Mouse (Mus musculus) stomach, postnatal 0 days (tissue): Measurements from ENCODE around the gene Map3k20. TPM values are rescaled to one million over a fixed set of nuclear protein-coding genes. Genes with fewer than 3 reads are reported as not detected.

Source experiments
- ATAC-seq: fragments of 200-750 bp; cut with Nextera tagmentation; 2 replicates; pipeline ENCODE4 v1.8.0; 2017; ENCODE audit not compliant: low FRiP score, low TSS enrichment
- DNase-seq: peaks from one replicate; pipeline ENCODE4 v3.0.0-alpha.2; 2016; ENCODE audit warnings: low spot score
- H3K27ac ChIP-seq: fragments of 300-500 bp; sonication (generic); replicated peaks from 2 replicates; pipeline ENCODE4 v1.5.1; 2014; ENCODE audit warnings: mild to moderate bottlenecking, control low read depth
- H3K27me3 ChIP-seq: fragments of 300-500 bp; sonication (generic); 2 replicates; pipeline ENCODE4 v1.6.1; 2014; ENCODE audit warnings: low read length; ENCODE audit not compliant: control insufficient read depth, insufficient read depth
- H3K36me3 ChIP-seq: fragments of 300-500 bp; sonication (generic); 2 replicates; pipeline ENCODE4 v1.6.1; 2014; ENCODE audit warnings: low read length, mixed read lengths; ENCODE audit not compliant: control insufficient read depth, insufficient read depth
- H3K4me1 ChIP-seq: fragments of 300-500 bp; sonication (generic); replicated peaks from 2 replicates; pipeline ENCODE4 v1.6.1; 2014; ENCODE audit warnings: antibody characterized with exemption; ENCODE audit not compliant: control insufficient read depth, insufficient read depth
- H3K4me2 ChIP-seq: fragments of 300-500 bp; sonication (generic); replicated peaks from 2 replicates; pipeline ENCODE4 v1.6.1; 2014; ENCODE audit warnings: low read depth, mild to moderate bottlenecking, control low read depth, moderate library complexity
- H3K4me3 ChIP-seq: fragments of 300-500 bp; sonication (generic); 2 replicates; pipeline ENCODE4 v1.5.1; 2014; ENCODE audit warnings: low read depth, low read length, control low read depth
- H3K9ac ChIP-seq: fragments of 300-500 bp; sonication (generic); 2 replicates; pipeline ENCODE4 v1.6.1; 2014; ENCODE audit warnings: mild to moderate bottlenecking, low read length, control low read depth, mixed read lengths
- H3K9me3 ChIP-seq: fragments of 300-500 bp; sonication (generic); 2 replicates; pipeline ENCODE4 v1.6.1; 2016; ENCODE audit warnings: low read length; ENCODE audit not compliant: control insufficient read depth
- CTCF ChIP-seq: IDR thresholded peaks from 2 replicates; pipeline ENCODE4 v1.5.1; 2016; ENCODE audit warnings: antibody characterized with exemption, low read depth, mild to moderate bottlenecking, moderate library complexity
- EP300 ChIP-seq: optimal IDR thresholded peaks from 2 replicates; pipeline ENCODE3; 2016; ENCODE audit warnings: antibody characterized with exemption
- WGBS: fragments of 180-500 bp; shearing (Covaris S2); extraction: QIAGEN DNeasy Blood & Tissue Kit; methylation state at CpG from one replicate; pipeline ENCODE4 v1.1.7; 2014; 5-methylcytosine and 5-hydroxymethylcytosine counted together
- polyA plus RNA-seq: library from polyadenylated mRNA; unstranded; fragments of >200 nt; fragmentation: Nextera tagmentation; extraction: Ambion mirVana; gene quantifications from 2 replicates; pipeline ENCODE4 v1.2.1, GENCODE M21; 2015

Map3k20 gene
- polyA plus RNA-seq, 1 experiment from 2014 or later, result 17.0 TPM

- no peaks in the 10 kb centered on the region for H3K27me3 ChIP-seq
- no peaks in the 10 kb centered on the region for H3K36me3 ChIP-seq
- H3K4me2 ChIP-seq, result no peak overlapping the region
- ATAC-seq (no peak), DNase-seq (no peak)
- H3K9me3 ChIP-seq, result no peaks in the 10 kb centered on the region
- H3K4me1 ChIP-seq, result no peaks in the 10 kb centered on the region
- H3K9ac ChIP-seq, result no peak overlapping the region
- TF ChIP-seq CTCF (no peak), EP300 (no peak)
- no peak overlapping the region for H3K4me3 ChIP-seq
- WGBS, result 37% methylated on average over 1 of the region's 1 CpGs
- no peak overlapping the region for H3K27ac ChIP-seq
Measured at GRCm38 (mm10) chr2:72467604-72468003, 182.2 kb downstream of the Map3k20 start.

DNA sequence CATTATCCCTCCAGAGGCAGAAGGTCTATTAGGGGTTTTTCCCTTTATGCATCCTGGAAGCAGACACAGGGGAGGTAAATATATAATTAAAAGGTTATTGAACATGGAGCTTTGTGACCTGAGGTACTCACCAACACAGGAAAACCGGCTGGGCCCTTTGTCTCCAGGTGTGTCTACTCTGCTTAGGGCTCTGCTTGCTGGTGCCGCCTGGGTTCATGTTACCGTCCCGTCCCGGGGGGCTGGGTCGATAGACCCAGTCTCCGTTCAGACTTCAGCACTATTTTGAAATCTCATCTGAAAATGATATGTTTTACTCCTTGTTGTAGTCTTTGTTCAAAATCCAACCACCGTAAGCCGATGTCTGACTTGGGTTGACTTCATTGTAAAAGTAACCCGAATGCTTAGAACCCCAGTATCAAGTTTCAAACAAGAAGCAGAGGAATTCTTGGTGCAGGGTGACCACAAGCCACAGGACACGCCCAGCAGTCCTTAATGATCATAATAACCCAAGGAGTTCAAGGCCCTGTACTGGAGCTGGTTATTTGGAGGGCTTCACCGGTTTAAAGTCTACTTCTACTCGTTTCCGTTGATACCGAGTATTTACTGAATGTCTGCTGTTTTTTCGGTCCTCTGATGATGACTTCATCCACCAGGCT, 186.1 kb downstream of the Map3k20 start:
- no peaks in the 10 kb centered on the region for H3K9me3 ChIP-seq
- no peaks in the 10 kb centered on the region for H3K27me3 ChIP-seq
- no peak overlapping the region for H3K9ac ChIP-seq
- no peak for DNase-seq
- 60% methylated on average over 16 of the region's 16 CpGs for WGBS
- ATAC-seq, result no peak
- no peaks in the 10 kb centered on the region for H3K4me1 ChIP-seq
- no peak overlapping the region for H3K4me2 ChIP-seq
- no peaks in the 10 kb centered on the region for H3K36me3 ChIP-seq
- TF ChIP-seq EP300, result no peak
- no peak overlapping the region for H3K27ac ChIP-seq
- no peak overlapping the region for H3K4me3 ChIP-seq

GRCm38 (mm10) chr2:72474531-72475287, 189.3 kb downstream of the Map3k20 start:
- H3K36me3 ChIP-seq, result peaks cover under 1% of the 10 kb centered on the region; the same call in 1 of the 2 replicates
- no peak overlapping the region for H3K4me2 ChIP-seq
- 54% methylated on average over 7 of the region's 7 CpGs for WGBS
- ATAC-seq (no peak), DNase-seq (no peak)
- H3K27ac ChIP-seq, result no peak overlapping the region
- TF ChIP-seq EP300 (no peak), CTCF (no peak)
- no peaks in the 10 kb centered on the region for H3K9me3 ChIP-seq
- no peak overlapping the region for H3K9ac ChIP-seq
- H3K4me3 ChIP-seq, result no peak overlapping the region
- no peaks in the 10 kb centered on the region; the same call in 1 of the 2 replicates for H3K4me1 ChIP-seq
- no peaks in the 10 kb centered on the region for H3K27me3 ChIP-seq

- Histone ChIP-seq H3K4me2 (peak overlapping the region; percentile 80), H3K4me3 (peak overlapping the region; percentile 76), H3K36me3 (peaks cover 3% of the 10 kb centered on the region; the same call in 1 of the 2 replicates), H3K4me1 (no peaks in the 10 kb centered on the region; the same call in 1 of the 2 replicates), H3K9ac (peak overlapping the region; percentile 80), H3K27ac (peak overlapping the region; percentile 90), H3K9me3 (no peaks in the 10 kb centered on the region), H3K27me3 (no peaks in the 10 kb centered on the region)
- DNase-seq (no peak), ATAC-seq (0 out of 2 replicates have a peak, but pooled peaks have one; percentile 3)
- WGBS, result 3% methylated on average over 7 of the region's 7 CpGs
- TF ChIP-seq CTCF (no peak), EP300 (no peak)
Measured at GRCm38 (mm10) chr2:72475423-72475796, 190.0 kb downstream of the Map3k20 start.

DNA sequence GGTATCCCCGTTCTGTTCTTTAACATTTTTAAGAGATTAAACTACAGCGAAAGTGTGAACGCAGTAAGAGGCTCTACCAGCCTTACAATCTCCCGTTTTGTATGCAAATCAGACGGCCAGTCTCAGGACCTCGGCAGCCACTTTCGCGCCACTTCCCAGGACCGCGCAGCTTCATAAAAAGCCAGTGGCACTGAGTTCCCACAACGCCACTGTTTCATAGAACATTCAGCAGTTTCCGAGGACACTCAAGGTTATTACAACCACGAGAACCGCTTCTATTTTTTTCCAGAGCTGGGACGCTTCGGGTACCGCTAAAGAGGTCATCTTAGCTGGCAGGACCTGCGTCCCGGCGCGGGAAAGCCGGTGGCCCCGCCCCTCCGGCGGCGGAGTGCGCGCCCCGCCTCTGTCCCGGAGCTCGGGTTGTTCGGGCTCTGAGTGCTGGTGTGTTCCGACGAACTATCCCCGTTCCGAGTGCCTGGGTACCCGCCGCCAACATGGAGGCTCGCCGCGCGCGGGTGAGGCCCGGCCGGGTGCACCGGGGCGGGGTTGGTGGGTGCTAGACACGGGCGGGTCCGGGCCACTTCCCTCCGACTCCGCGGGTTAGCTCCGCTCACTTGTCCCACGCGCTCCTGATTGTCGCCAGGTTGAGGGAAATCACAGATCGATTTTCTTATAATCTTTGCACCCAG, 190.5 kb downstream of the Map3k20 start, which contains the start of gene Cdca7:
Gene Cdca7, plus strand, starts transcription at position 363 of the 689 bp plus-strand sequence.
- no peaks in the 10 kb centered on the region for H3K9me3 ChIP-seq
- H3K27me3 ChIP-seq, result no peaks in the 10 kb centered on the region
- no peaks in the 10 kb centered on the region; the same call in 1 of the 2 replicates for H3K4me1 ChIP-seq
- peak within 1 kb of the TSS; percentile 76 for H3K4me3 ChIP-seq
- ATAC-seq (peak; percentile 86), DNase-seq (peak; percentile 80)
- under 1% methylated on average over 56 of the region's 58 CpGs for WGBS
- TF ChIP-seq EP300 (peak; percentile 100), CTCF (no peak)
- peaks cover 3% of the 10 kb centered on the region; the same call in 1 of the 2 replicates for H3K36me3 ChIP-seq
- H3K9ac ChIP-seq, result peak within 1 kb of the TSS; percentile 80
- H3K27ac ChIP-seq, result peak within 1 kb of the TSS; percentile 90
- peak within 1 kb of the TSS; percentile 80 for H3K4me2 ChIP-seq
